Mouse (Mus musculus): ENCODE data around the gene Ptpa. TPM values are rescaled to one million over a fixed set of nuclear protein-coding genes. Genes with fewer than 3 reads are reported as not detected.

Ptpa gene
- polyA plus RNA-seq, 1 experiment from 2014 or later = 94.5 TPM

- ATAC-seq (replicated peaks; ENCODE audit: low FRiP score) (no peak), DNase-seq (ENCODE audit: low spot score) (no peak)
- H3K36me3 ChIP-seq (ENCODE audit: control insufficient read depth, insufficient read depth, low read length) = peaks cover 2% of the 10 kb centered on the region
- H3K27me3 ChIP-seq (ENCODE audit: control insufficient read depth, insufficient read depth, low read length) = no peaks in the 10 kb centered on the region
- no peak overlapping the region for H3K4me3 ChIP-seq (ENCODE audit: low read depth, low read length)
- no peak overlapping the region for H3K27ac ChIP-seq (ENCODE audit: low read depth, low read length)
- H3K4me2 ChIP-seq (ENCODE audit: low read depth, low read length, severe bottlenecking) = no peak overlapping the region
- H3K4me1 ChIP-seq (replicated peaks; ENCODE audit: control insufficient read depth, insufficient read depth, low read length) = peaks cover 18% of the 10 kb centered on the region
- no peak overlapping the region for H3K9ac ChIP-seq (ENCODE audit: low read length)
- WGBS = 92% methylated on average over 7 of the region's 7 CpGs
- no peaks in the 10 kb centered on the region for H3K9me3 ChIP-seq (ENCODE audit: control insufficient read depth, low read length)
Measured at GRCm38 (mm10) chr2:30396246-30396645, 19.6 kb upstream of the Ptpa start.

- DNase-seq (ENCODE audit: low spot score) (no peak), ATAC-seq (replicated peaks; ENCODE audit: low FRiP score) (no peak)
- H3K9ac ChIP-seq (ENCODE audit: low read length) = no peak overlapping the region; the same call in 1 of the 2 replicates
- WGBS = 55% methylated on average over 10 of the region's 10 CpGs
- no peak overlapping the region for H3K4me2 ChIP-seq (ENCODE audit: low read depth, low read length, severe bottlenecking)
- H3K27me3 ChIP-seq (ENCODE audit: control insufficient read depth, insufficient read depth, low read length) = no peaks in the 10 kb centered on the region
- H3K4me3 ChIP-seq (ENCODE audit: low read depth, low read length) = no peak overlapping the region
- H3K27ac ChIP-seq (ENCODE audit: low read depth, low read length) = 0 out of 2 replicates have a peak overlapping the region, but pooled peaks have one; percentile 41
- peaks cover 17% of the 10 kb centered on the region for H3K4me1 ChIP-seq (replicated peaks; ENCODE audit: control insufficient read depth, insufficient read depth, low read length)
- no peaks in the 10 kb centered on the region for H3K9me3 ChIP-seq (ENCODE audit: control insufficient read depth, low read length)
- peaks cover 2% of the 10 kb centered on the region for H3K36me3 ChIP-seq (ENCODE audit: control insufficient read depth, insufficient read depth, low read length)
Measured at GRCm38 (mm10) chr2:30397986-30398512, 17.8 kb upstream of the Ptpa start.

- no peaks in the 10 kb centered on the region for H3K9me3 ChIP-seq (ENCODE audit: control insufficient read depth, low read length)
- peaks cover 11% of the 10 kb centered on the region for H3K4me1 ChIP-seq (replicated peaks; ENCODE audit: control insufficient read depth, insufficient read depth, low read length)
- peak overlapping the region; percentile 93 for H3K27ac ChIP-seq (ENCODE audit: low read depth, low read length)
- H3K4me3 ChIP-seq (ENCODE audit: low read depth, low read length) = no peak overlapping the region
- H3K27me3 ChIP-seq (ENCODE audit: control insufficient read depth, insufficient read depth, low read length) = no peaks in the 10 kb centered on the region
- H3K36me3 ChIP-seq (ENCODE audit: control insufficient read depth, insufficient read depth, low read length) = peaks cover 2% of the 10 kb centered on the region
- H3K9ac ChIP-seq (ENCODE audit: low read length) = peak overlapping the region; percentile 54
- DNase-seq (ENCODE audit: low spot score) = peak; percentile 71
- H3K4me2 ChIP-seq (ENCODE audit: low read depth, low read length, severe bottlenecking) = peak overlapping the region; percentile 1; the same call in 1 of the 2 replicates
- ATAC-seq (replicated peaks; ENCODE audit: low FRiP score) = peak; percentile 75
- WGBS = 24% methylated on average over 20 of the region's 20 CpGs
Measured at GRCm38 (mm10) chr2:30399191-30400171, 16.4 kb upstream of the Ptpa start.

GRCm38 (mm10) chr2:30401581-30401980 is 14.3 kb upstream of the Ptpa start:
- H3K9me3 ChIP-seq (ENCODE audit: control insufficient read depth, low read length) = no peaks in the 10 kb centered on the region
- no peak for DNase-seq (ENCODE audit: low spot score)
- H3K27ac ChIP-seq (ENCODE audit: low read depth, low read length) = no peak overlapping the region
- peaks cover 11% of the 10 kb centered on the region for H3K4me1 ChIP-seq (replicated peaks; ENCODE audit: control insufficient read depth, insufficient read depth, low read length)
- 95% methylated on average over 1 of the region's 1 CpGs for WGBS
- ATAC-seq (replicated peaks; ENCODE audit: low FRiP score) = no peak
- H3K27me3 ChIP-seq (ENCODE audit: control insufficient read depth, insufficient read depth, low read length) = no peaks in the 10 kb centered on the region
- no peak overlapping the region for H3K4me3 ChIP-seq (ENCODE audit: low read depth, low read length)
- H3K36me3 ChIP-seq (ENCODE audit: control insufficient read depth, insufficient read depth, low read length) = peaks cover 2% of the 10 kb centered on the region
- no peak overlapping the region for H3K9ac ChIP-seq (ENCODE audit: low read length)
- H3K4me2 ChIP-seq (ENCODE audit: low read depth, low read length, severe bottlenecking) = no peak overlapping the region

- 87% methylated on average over 9 of the region's 9 CpGs for WGBS
- no peak overlapping the region for H3K4me2 ChIP-seq (ENCODE audit: low read depth, low read length, severe bottlenecking)
- no peak for DNase-seq (ENCODE audit: low spot score)
- H3K9me3 ChIP-seq (ENCODE audit: control insufficient read depth, low read length) = no peaks in the 10 kb centered on the region
- no peak for ATAC-seq (replicated peaks; ENCODE audit: low FRiP score)
- peaks cover 11% of the 10 kb centered on the region for H3K4me1 ChIP-seq (replicated peaks; ENCODE audit: control insufficient read depth, insufficient read depth, low read length)
- H3K27ac ChIP-seq (ENCODE audit: low read depth, low read length) = no peak overlapping the region
- no peaks in the 10 kb centered on the region for H3K27me3 ChIP-seq (ENCODE audit: control insufficient read depth, insufficient read depth, low read length)
- H3K36me3 ChIP-seq (ENCODE audit: control insufficient read depth, insufficient read depth, low read length) = no peaks in the 10 kb centered on the region; the same call in 1 of the 2 replicates
- H3K9ac ChIP-seq (ENCODE audit: low read length) = no peak overlapping the region
- H3K4me3 ChIP-seq (ENCODE audit: low read depth, low read length) = no peak overlapping the region
Measured at GRCm38 (mm10) chr2:30402351-30402826, 13.4 kb upstream of the Ptpa start.

- Histone ChIP-seq H3K27ac (ENCODE audit: low read depth, low read length) (no peak overlapping the region), H3K27me3 (ENCODE audit: control insufficient read depth, insufficient read depth, low read length) (no peaks in the 10 kb centered on the region), H3K9me3 (ENCODE audit: control insufficient read depth, low read length) (no peaks in the 10 kb centered on the region), H3K9ac (ENCODE audit: low read length) (no peak overlapping the region), H3K4me1 (replicated peaks; ENCODE audit: control insufficient read depth, insufficient read depth, low read length) (peaks cover 11% of the 10 kb centered on the region), H3K4me2 (ENCODE audit: low read depth, low read length, severe bottlenecking) (no peak overlapping the region), H3K36me3 (ENCODE audit: control insufficient read depth, insufficient read depth, low read length) (no peaks in the 10 kb centered on the region; the same call in 1 of the 2 replicates), H3K4me3 (ENCODE audit: low read depth, low read length) (no peak overlapping the region)
- ATAC-seq (replicated peaks; ENCODE audit: low FRiP score) (no peak), DNase-seq (ENCODE audit: low spot score) (no peak)
- 77% methylated on average over 2 of the region's 2 CpGs for WGBS
Measured at GRCm38 (mm10) chr2:30402843-30403242, 13.0 kb upstream of the Ptpa start.

GRCm38 (mm10) chr2:30403870-30404269 is 12.0 kb upstream of the Ptpa start:
- DNase-seq (ENCODE audit: low spot score) (no peak), ATAC-seq (replicated peaks; ENCODE audit: low FRiP score) (no peak)
- Histone ChIP-seq H3K36me3 (ENCODE audit: control insufficient read depth, insufficient read depth, low read length) (no peaks in the 10 kb centered on the region; the same call in 1 of the 2 replicates), H3K4me3 (ENCODE audit: low read depth, low read length) (no peak overlapping the region), H3K4me2 (ENCODE audit: low read depth, low read length, severe bottlenecking) (no peak overlapping the region), H3K9ac (ENCODE audit: low read length) (no peak overlapping the region), H3K4me1 (replicated peaks; ENCODE audit: control insufficient read depth, insufficient read depth, low read length) (peaks cover 11% of the 10 kb centered on the region), H3K9me3 (ENCODE audit: control insufficient read depth, low read length) (no peaks in the 10 kb centered on the region), H3K27me3 (ENCODE audit: control insufficient read depth, insufficient read depth, low read length) (no peaks in the 10 kb centered on the region), H3K27ac (ENCODE audit: low read depth, low read length) (no peak overlapping the region)
- WGBS = 92% methylated on average over 1 of the region's 1 CpGs

- H3K27me3 ChIP-seq (ENCODE audit: control insufficient read depth, insufficient read depth, low read length) = no peaks in the 10 kb centered on the region
- DNase-seq (ENCODE audit: low spot score) = no peak
- H3K9me3 ChIP-seq (ENCODE audit: control insufficient read depth, low read length) = no peaks in the 10 kb centered on the region
- no peak overlapping the region for H3K27ac ChIP-seq (ENCODE audit: low read depth, low read length)
- no peak for ATAC-seq (replicated peaks; ENCODE audit: low FRiP score)
- 81% methylated on average over 2 of the region's 2 CpGs for WGBS
- H3K36me3 ChIP-seq (ENCODE audit: control insufficient read depth, insufficient read depth, low read length) = no peaks in the 10 kb centered on the region; the same call in 1 of the 2 replicates
- no peak overlapping the region for H3K9ac ChIP-seq (ENCODE audit: low read length)
- H3K4me3 ChIP-seq (ENCODE audit: low read depth, low read length) = no peak overlapping the region
- no peaks in the 10 kb centered on the region for H3K4me1 ChIP-seq (replicated peaks; ENCODE audit: control insufficient read depth, insufficient read depth, low read length)
- H3K4me2 ChIP-seq (ENCODE audit: low read depth, low read length, severe bottlenecking) = no peak overlapping the region
Measured at GRCm38 (mm10) chr2:30407221-30407620, 8.6 kb upstream of the Ptpa start.

All from forebrain, embryonic 11.5 days (tissue).